Mouse (Mus musculus) CH12.LX (cell line): ENCODE results near the gene Ints5.

Experiments used
- CTCF ChIP-seq, 2 experiments: IDR thresholded peaks in 1 of 2; conservative IDR thresholded peaks in 1 of 2; 2 replicates each; pipeline ENCODE4 v1.5.1; 2011 to 2012; ENCODE audit warnings: low read depth in 2 of 2, low read length in 2 of 2, improper control_type of control experiment in 1 of 2, inconsistent platforms in 1 of 2, mild to moderate bottlenecking in 1 of 2, moderate library complexity in 1 of 2
- GABPA ChIP-seq: IDR thresholded peaks from 2 replicates; pipeline ENCODE4 v1.6.1; 2012; ENCODE audit warnings: low read depth, low read length, improper control_type of control experiment, inconsistent platforms; ENCODE audit not compliant: insufficient replicate concordance
- MAFK ChIP-seq: IDR thresholded peaks from 2 replicates; pipeline ENCODE4 v1.6.1; 2011; ENCODE audit warnings: low read length, improper control_type of control experiment; ENCODE audit not compliant: insufficient replicate concordance
- MAX ChIP-seq: IDR thresholded peaks from 2 replicates; pipeline ENCODE4 v1.6.1; 2011; ENCODE audit warnings: low read length, improper control_type of control experiment
- POLR2A ChIP-seq: IDR thresholded peaks from 2 replicates; pipeline ENCODE4 v1.6.1; 2011; ENCODE audit warnings: low read depth, mild to moderate bottlenecking, improper control_type of control experiment, low read length
- RAD21 ChIP-seq: IDR thresholded peaks from 2 replicates; pipeline ENCODE4 v1.6.1; 2011; ENCODE audit warnings: low read depth, mild to moderate bottlenecking, low read length, improper control_type of control experiment, moderate library complexity

DNA sequence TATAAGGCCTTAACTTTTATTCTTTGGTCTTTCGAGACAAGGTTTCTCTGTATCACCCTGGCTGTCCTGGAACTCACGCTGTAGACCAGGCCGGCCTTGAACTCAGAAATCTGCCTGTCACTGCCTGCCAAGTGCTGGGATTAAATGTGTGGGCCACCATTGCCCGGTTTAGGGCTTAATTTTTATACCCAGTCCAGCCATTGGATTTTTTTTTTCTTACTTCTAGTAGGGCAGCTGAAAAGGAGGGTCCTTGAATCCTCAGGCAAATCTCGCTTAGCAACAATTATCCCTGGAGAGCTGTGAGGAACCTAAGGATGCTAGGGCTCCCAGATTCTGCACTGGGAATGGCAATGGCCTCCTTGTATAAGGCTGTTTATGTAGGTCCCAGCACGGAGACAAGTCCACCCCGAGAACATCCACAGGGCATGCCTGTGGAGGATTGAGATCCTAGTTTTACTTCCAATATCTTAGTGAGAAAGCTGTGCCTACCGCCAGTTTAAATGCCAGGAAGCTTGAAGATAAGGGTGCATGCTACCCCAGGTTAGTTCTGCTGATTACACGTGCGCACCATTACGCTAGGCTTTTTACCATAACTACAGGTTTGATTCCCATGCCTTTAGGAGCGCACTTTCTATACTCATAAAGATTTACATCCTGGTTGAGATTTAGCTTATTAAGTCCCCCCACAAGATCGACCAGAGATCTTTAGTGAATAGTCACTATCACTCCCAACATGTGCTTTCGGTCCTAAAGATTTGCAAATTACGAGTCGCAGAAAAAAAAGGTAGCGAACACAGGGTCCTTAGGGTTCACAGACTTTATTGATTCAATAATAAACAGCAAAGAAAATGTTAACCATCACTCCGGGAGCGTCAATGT is 5.0 kb upstream of the Ints5 start:
- no peak for TF ChIP-seq GABPA
- no peak for TF ChIP-seq MAFK
- TF ChIP-seq POLR2A, result no peak; the same call in 1 of the 2 replicates
- no peak for TF ChIP-seq RAD21
- no peak for TF ChIP-seq CTCF (conservative IDR thresholded peaks at IDR 0.05 in 1 of 2, IDR thresholded peaks at IDR 0.05 in 1 of 2; ENCODE audit: low read depth in 2 of 2, low read length in 2 of 2)
- TF ChIP-seq MAX, result peak; percentile 78
